Mouse (Mus musculus) erythroblast, embryonic 14.5 days (primary cell): ENCODE data around the gene Trim29. TPM values are rescaled to one million over a fixed set of nuclear protein-coding genes. Genes with fewer than 3 reads are reported as not detected.

Source experiments
- H3K27me3 ChIP-seq: 2 replicates; pipeline ENCODE4 v1.6.1; 2012; ENCODE audit warnings: inconsistent platforms; ENCODE audit not compliant: control insufficient read depth
- H3K36me3 ChIP-seq: 2 replicates; pipeline ENCODE4 v1.6.1; 2012; ENCODE audit warnings: mild to moderate bottlenecking, inconsistent platforms; ENCODE audit not compliant: control insufficient read depth
- H3K4me1 ChIP-seq: 2 replicates; pipeline ENCODE4 v1.6.1; 2012; ENCODE audit warnings: inconsistent platforms; ENCODE audit not compliant: control insufficient read depth
- H3K4me3 ChIP-seq: replicated peaks from 2 replicates; pipeline ENCODE3; 2012; ENCODE audit warnings: moderate library complexity, mild to moderate bottlenecking, inconsistent platforms
- H3K9me3 ChIP-seq: 2 replicates; pipeline ENCODE4 v1.6.1; 2012; ENCODE audit warnings: low read length, inconsistent platforms, mixed read lengths; ENCODE audit not compliant: control insufficient read depth
- GATA1 ChIP-seq: IDR thresholded peaks from 2 replicates; pipeline ENCODE4 v1.6.1; 2012; ENCODE audit warnings: low read length, inconsistent platforms, mixed read lengths
- TAL1 ChIP-seq: IDR thresholded peaks from 3 replicates; pipeline ENCODE4 v1.6.1; 2012; ENCODE audit warnings: low read length, inconsistent platforms, mixed read lengths
- polyA plus RNA-seq: library from polyadenylated mRNA; stranded (reverse); fragments of >175 nt; gene quantifications from 2 replicates; pipeline ENCODE4 v1.2.3, GENCODE M21; 2012

Gene Trim29
- polyA plus RNA-seq: not detected in 2 replicates

DNA sequence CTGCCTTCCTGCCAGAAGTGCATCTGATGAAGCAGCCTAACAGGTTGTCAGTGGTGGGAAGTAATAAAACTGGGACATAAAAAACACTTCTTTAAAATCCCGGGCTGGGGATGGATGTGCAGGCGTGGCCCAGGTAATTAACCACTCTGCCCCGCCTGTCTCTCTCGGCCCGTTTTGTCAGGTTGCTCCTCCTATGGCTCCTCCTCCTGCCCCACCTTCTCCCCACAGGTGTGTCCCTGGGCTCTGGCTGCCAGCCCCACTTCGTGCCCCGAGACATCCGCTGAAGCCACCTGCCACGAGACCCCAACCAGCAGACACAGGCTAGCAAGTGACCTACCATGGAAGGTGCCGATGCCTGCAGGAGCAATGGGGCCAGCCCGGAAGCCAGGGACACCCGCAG is at the start of gene Trim29:
Trim29 (plus strand) TSS at position 311 of the 400 bp plus-strand sequence.
- Histone ChIP-seq H3K27me3 (peaks cover 4% of the 10 kb centered on the region; the same call in 1 of the 2 replicates), H3K9me3 (no peaks in the 10 kb centered on the region), H3K4me3 (no peak within 1 kb of the TSS), H3K36me3 (no peaks in the 10 kb centered on the region), H3K4me1 (no peaks in the 10 kb centered on the region)
- no peak for TF ChIP-seq TAL1
- TF ChIP-seq GATA1: no peak

- no peaks in the 10 kb centered on the region for H3K36me3 ChIP-seq
- H3K27me3 ChIP-seq: no peaks in the 10 kb centered on the region
- no peaks in the 10 kb centered on the region for H3K9me3 ChIP-seq
- peaks cover 30% of the 10 kb centered on the region for H3K4me1 ChIP-seq
- H3K4me3 ChIP-seq: no peak overlapping the region
- TF ChIP-seq GATA1 (no peak), TAL1 (no peak)
Measured at GRCm38 (mm10) chr9:43261124-43261907, 49.3 kb upstream of the Trim29 start.

- Histone ChIP-seq H3K36me3 (no peaks in the 10 kb centered on the region), H3K27me3 (no peaks in the 10 kb centered on the region), H3K9me3 (no peaks in the 10 kb centered on the region), H3K4me1 (peaks cover 29% of the 10 kb centered on the region), H3K4me3 (no peak overlapping the region)
- TF ChIP-seq TAL1 (no peak), GATA1 (no peak)
Measured at GRCm38 (mm10) chr9:43261941-43262340, 48.7 kb upstream of the Trim29 start.

- no peak overlapping the region for H3K4me3 ChIP-seq
- H3K36me3 ChIP-seq: no peaks in the 10 kb centered on the region
- H3K4me1 ChIP-seq: peaks cover 29% of the 10 kb centered on the region
- no peak for TF ChIP-seq TAL1
- TF ChIP-seq GATA1: no peak
- no peaks in the 10 kb centered on the region for H3K27me3 ChIP-seq
- H3K9me3 ChIP-seq: no peaks in the 10 kb centered on the region
Measured at GRCm38 (mm10) chr9:43262390-43262789, 48.3 kb upstream of the Trim29 start.

DNA sequence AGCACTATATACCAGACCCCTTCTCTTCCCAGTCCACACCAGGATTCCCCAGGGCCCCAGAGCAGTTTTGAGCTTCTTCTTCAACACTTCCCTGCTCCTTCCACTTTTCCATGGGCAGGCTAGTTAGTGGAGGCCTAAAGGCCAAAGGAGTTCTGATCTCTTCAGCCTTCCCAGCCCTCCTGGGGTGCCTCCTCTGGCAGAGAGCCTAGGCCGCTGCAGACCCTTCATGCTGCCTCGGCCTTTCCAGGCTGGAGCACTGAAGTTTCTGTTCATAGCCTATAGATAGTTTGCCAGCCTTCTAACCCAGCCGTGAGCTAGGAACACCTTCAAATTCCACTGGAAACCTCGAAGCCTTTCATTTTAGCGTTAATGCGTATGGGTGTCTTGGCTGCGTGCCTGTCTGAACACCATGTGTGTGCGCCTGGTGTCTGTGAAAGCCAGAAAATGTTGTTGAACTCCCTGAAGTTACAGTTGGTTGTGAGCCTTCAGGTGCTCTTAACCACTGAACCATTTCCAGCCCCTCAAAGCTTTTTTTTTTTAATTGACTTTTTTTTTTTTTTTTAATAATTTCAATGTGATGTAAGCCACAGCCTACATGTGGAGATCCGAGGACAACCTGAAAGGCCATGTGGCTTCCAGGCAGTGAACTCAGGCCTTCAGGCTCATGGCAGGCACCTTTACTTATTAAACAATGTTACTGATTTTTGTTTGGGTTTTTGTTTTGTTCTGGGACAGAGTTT is 47.7 kb upstream of the Trim29 start:
- H3K36me3 ChIP-seq: no peaks in the 10 kb centered on the region
- peaks cover 31% of the 10 kb centered on the region for H3K4me1 ChIP-seq
- TF ChIP-seq TAL1 (no peak), GATA1 (no peak)
- H3K9me3 ChIP-seq: no peaks in the 10 kb centered on the region
- H3K27me3 ChIP-seq: peaks cover 2% of the 10 kb centered on the region; the same call in 1 of the 2 replicates
- no peak overlapping the region for H3K4me3 ChIP-seq

DNA sequence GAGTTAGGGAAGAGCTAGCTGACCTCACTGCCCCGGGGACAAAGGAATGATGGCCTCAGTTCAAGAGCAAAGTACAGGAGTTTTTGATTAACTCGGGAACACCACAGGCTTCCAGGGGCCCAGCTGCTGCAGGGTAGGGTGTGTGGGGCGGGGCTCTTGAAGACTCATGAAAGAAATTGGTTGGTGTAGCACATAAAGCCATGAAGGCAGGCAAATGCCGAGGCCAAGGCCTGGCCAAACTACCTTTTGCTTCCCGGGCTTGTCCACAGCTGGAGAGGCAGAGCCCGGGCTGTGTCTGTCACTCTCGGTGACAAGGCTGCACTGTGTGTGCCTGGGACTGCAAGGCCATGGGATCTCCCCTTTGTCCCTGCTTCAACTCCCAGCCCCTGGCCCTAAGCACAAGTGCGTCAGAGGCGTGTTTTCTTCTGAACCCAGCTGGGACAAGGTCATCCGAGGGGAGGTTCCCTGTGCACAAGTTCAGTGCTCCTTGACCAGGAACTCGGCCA is 46.6 kb upstream of the Trim29 start:
- Histone ChIP-seq H3K4me3 (no peak overlapping the region), H3K36me3 (no peaks in the 10 kb centered on the region), H3K4me1 (peaks cover 31% of the 10 kb centered on the region), H3K27me3 (peaks cover 6% of the 10 kb centered on the region), H3K9me3 (no peaks in the 10 kb centered on the region)
- TF ChIP-seq GATA1 (no peak), TAL1 (no peak)

- H3K4me1 ChIP-seq: peaks cover 31% of the 10 kb centered on the region
- no peaks in the 10 kb centered on the region for H3K36me3 ChIP-seq
- H3K4me3 ChIP-seq: no peak overlapping the region
- peaks cover 18% of the 10 kb centered on the region for H3K27me3 ChIP-seq
- no peak for TF ChIP-seq GATA1
- no peak for TF ChIP-seq TAL1
- no peaks in the 10 kb centered on the region for H3K9me3 ChIP-seq
Measured at GRCm38 (mm10) chr9:43265194-43265593, 45.5 kb upstream of the Trim29 start.

- Histone ChIP-seq H3K36me3 (no peaks in the 10 kb centered on the region), H3K27me3 (peaks cover 39% of the 10 kb centered on the region), H3K9me3 (no peaks in the 10 kb centered on the region), H3K4me1 (peaks cover 20% of the 10 kb centered on the region), H3K4me3 (no peak overlapping the region)
- TF ChIP-seq GATA1: no peak
- no peak for TF ChIP-seq TAL1
Measured at GRCm38 (mm10) chr9:43267357-43267756, 43.3 kb upstream of the Trim29 start.

DNA sequence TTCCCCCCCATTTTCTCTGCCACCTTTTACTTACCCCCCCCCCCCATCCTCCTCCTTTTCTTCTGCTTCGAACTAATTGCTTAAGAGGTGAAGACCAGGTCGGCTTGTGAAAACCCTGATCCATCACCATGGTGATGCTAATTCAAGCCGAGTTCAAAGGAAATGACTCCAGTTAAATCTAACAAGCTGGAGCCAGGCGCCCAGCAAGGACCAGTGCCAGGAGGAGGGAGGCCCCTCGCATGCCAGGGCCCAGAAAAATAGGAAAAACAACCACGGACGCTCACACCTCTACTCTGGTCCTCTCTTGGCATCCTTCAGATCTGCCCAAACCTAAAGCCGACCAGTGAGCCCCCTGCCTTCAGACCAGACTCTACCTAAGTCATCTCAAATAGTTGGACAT is 41.5 kb upstream of the Trim29 start:
- Histone ChIP-seq H3K4me1 (peaks cover 11% of the 10 kb centered on the region), H3K27me3 (peaks cover 58% of the 10 kb centered on the region), H3K4me3 (no peak overlapping the region), H3K9me3 (no peaks in the 10 kb centered on the region), H3K36me3 (no peaks in the 10 kb centered on the region)
- TF ChIP-seq GATA1: no peak
- TF ChIP-seq TAL1: no peak
